Mouse (Mus musculus) neural tube, embryonic 15.5 days (tissue): ENCODE data around the gene Crybb2. TPM values are rescaled to one million over a fixed set of nuclear protein-coding genes. Genes with fewer than 3 reads are reported as not detected.

Experiments
- ATAC-seq: fragments of 200-750 bp; cut with Nextera tagmentation; 2 replicates; pipeline ENCODE4 v1.8.0; 2017; ENCODE audit warnings: mild to moderate bottlenecking, moderate TSS enrichment, moderate library complexity; ENCODE audit not compliant: low FRiP score
- H3K27ac ChIP-seq: fragments of 300-500 bp; sonication (generic); replicated peaks from 2 replicates; pipeline ENCODE4 v1.5.1; 2015; ENCODE audit warnings: mild to moderate bottlenecking, inconsistent platforms
- H3K27me3 ChIP-seq: fragments of 300-500 bp; sonication (generic); replicated peaks from 2 replicates; pipeline ENCODE4 v1.6.1; 2015; ENCODE audit warnings: inconsistent platforms
- H3K36me3 ChIP-seq: fragments of 300-500 bp; sonication (generic); 2 replicates; pipeline ENCODE4 v1.6.1; 2015; ENCODE audit warnings: inconsistent platforms
- H3K4me1 ChIP-seq: fragments of 300-500 bp; sonication (generic); 2 replicates; pipeline ENCODE4 v1.6.1; 2015; ENCODE audit warnings: inconsistent platforms
- H3K4me2 ChIP-seq: fragments of 300-500 bp; sonication (generic); 2 replicates; pipeline ENCODE4 v1.6.1; 2015; ENCODE audit warnings: inconsistent platforms, mild to moderate bottlenecking, moderate library complexity
- H3K4me3 ChIP-seq: fragments of 300-500 bp; sonication (generic); replicated peaks from 2 replicates; pipeline ENCODE4 v1.5.1; 2015; ENCODE audit warnings: mild to moderate bottlenecking, inconsistent platforms
- H3K9ac ChIP-seq: fragments of 300-500 bp; sonication (generic); replicated peaks from 2 replicates; pipeline ENCODE4 v1.6.1; 2015; ENCODE audit warnings: mild to moderate bottlenecking, inconsistent platforms
- H3K9me3 ChIP-seq: fragments of 300-500 bp; sonication (generic); replicated peaks from 2 replicates; pipeline ENCODE4 v1.6.1; 2016; ENCODE audit warnings: inconsistent platforms
- WGBS: fragments of 180-500 bp; shearing (Covaris S2); methylation state at CpG from one replicate; pipeline ENCODE4 v1.1.7; 2015; ENCODE audit warnings: mixed read lengths; 5-methylcytosine and 5-hydroxymethylcytosine counted together
- polyA plus RNA-seq: library from polyadenylated mRNA; unstranded; fragments of >200 nt; fragmentation: Nextera tagmentation; extraction: Ambion mirVana; gene quantifications from 2 replicates; pipeline ENCODE4 v1.2.1, GENCODE M21; 2015

Crybb2 gene
- polyA plus RNA-seq, 1 experiment from 2014 or later, result not detected

GRCm38 (mm10) chr5:113054308-113054707, 15.6 kb downstream of the Crybb2 start:
- peaks cover 3% of the 10 kb centered on the region; the same call in 1 of the 2 replicates for H3K27me3 ChIP-seq
- no peak overlapping the region for H3K9ac ChIP-seq
- H3K27ac ChIP-seq, result no peak overlapping the region
- no peak overlapping the region for H3K4me2 ChIP-seq
- H3K9me3 ChIP-seq, result no peaks in the 10 kb centered on the region
- H3K36me3 ChIP-seq, result no peaks in the 10 kb centered on the region
- 4% methylated on average over 16 of the region's 16 CpGs for WGBS
- peak; percentile 32; the same call in 1 of the 2 replicates for ATAC-seq
- H3K4me1 ChIP-seq, result peaks cover 20% of the 10 kb centered on the region
- H3K4me3 ChIP-seq, result no peak overlapping the region

- peak overlapping the region; percentile 65 for H3K27ac ChIP-seq
- 0 out of 2 replicates have a peak, but pooled peaks cover 3% of the 10 kb centered on the region for H3K27me3 ChIP-seq
- no peak overlapping the region for H3K9ac ChIP-seq
- H3K4me3 ChIP-seq, result no peak overlapping the region
- ATAC-seq, result no peak
- WGBS, result 53% methylated on average over 7 of the region's 7 CpGs
- H3K4me1 ChIP-seq, result peaks cover 17% of the 10 kb centered on the region
- H3K36me3 ChIP-seq, result no peaks in the 10 kb centered on the region
- no peaks in the 10 kb centered on the region for H3K9me3 ChIP-seq
- H3K4me2 ChIP-seq, result no peak overlapping the region
These were observed 19.2 kb downstream of the Crybb2 start for GRCm38 (mm10) chr5:113050581-113051185.

DNA sequence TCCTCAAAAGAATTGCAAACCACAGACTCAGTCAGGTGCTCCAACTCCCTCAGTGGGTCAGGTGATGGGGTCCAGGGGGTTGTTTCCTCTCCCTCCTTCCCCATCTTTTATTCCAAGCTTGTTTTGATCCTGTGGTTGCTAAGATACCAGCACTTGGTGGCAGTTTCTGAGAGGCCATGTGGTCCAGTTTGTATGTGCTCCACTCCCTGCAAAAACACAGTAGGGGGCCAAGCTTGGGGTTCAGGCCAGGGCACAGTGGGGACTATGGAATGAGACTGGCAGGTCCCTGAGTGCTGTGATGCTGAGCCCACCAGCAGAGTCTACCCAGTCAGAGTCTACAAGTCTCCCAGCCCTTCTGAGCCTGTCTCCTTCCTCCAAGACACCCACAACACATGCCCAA, 20.0 kb downstream of the Crybb2 start:
- no peaks in the 10 kb centered on the region for H3K9me3 ChIP-seq
- peaks cover 12% of the 10 kb centered on the region for H3K4me1 ChIP-seq
- no peaks in the 10 kb centered on the region for H3K36me3 ChIP-seq
- H3K4me2 ChIP-seq, result no peak overlapping the region
- ATAC-seq, result no peak
- no peak overlapping the region for H3K9ac ChIP-seq
- H3K27me3 ChIP-seq, result 0 out of 2 replicates have a peak, but pooled peaks cover 2% of the 10 kb centered on the region
- no peak overlapping the region for H3K27ac ChIP-seq
- no peak overlapping the region for H3K4me3 ChIP-seq

- H3K9me3 ChIP-seq, result no peaks in the 10 kb centered on the region
- no peak overlapping the region for H3K9ac ChIP-seq
- peaks cover 20% of the 10 kb centered on the region for H3K4me1 ChIP-seq
- H3K27ac ChIP-seq, result no peak overlapping the region
- no peaks in the 10 kb centered on the region for H3K27me3 ChIP-seq
- no peak overlapping the region for H3K4me3 ChIP-seq
- WGBS, result 86% methylated on average over 10 of the region's 10 CpGs
- no peak for ATAC-seq
- no peak overlapping the region for H3K4me2 ChIP-seq
- no peaks in the 10 kb centered on the region for H3K36me3 ChIP-seq
These were observed 24.2 kb downstream of the Crybb2 start for GRCm38 (mm10) chr5:113045511-113046273.

DNA sequence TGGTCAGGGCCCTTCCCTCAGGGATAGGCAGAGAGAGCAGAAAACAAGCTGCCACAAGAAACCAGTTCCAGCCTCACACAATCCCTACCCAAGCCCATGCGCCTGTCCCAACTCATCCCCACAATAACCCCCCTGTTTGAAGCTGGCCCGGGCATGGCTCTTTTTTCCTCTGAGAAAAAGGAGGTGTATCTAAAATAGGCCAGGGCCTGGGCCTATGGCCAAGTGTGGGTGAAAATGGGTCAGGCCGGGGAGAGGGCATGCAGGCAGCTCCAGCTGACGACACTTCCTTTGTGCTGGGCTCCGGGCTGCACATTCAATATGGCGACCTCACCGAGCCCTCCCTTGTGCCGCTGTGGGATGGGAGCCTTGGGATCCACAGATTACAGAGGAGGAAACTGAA, 26.4 kb downstream of the Crybb2 start:
- no peak for ATAC-seq
- H3K9ac ChIP-seq, result no peak overlapping the region
- no peaks in the 10 kb centered on the region for H3K27me3 ChIP-seq
- no peak overlapping the region for H3K4me2 ChIP-seq
- WGBS, result 54% methylated on average over 8 of the region's 8 CpGs
- H3K4me1 ChIP-seq, result peaks cover 19% of the 10 kb centered on the region
- no peak overlapping the region for H3K27ac ChIP-seq
- no peaks in the 10 kb centered on the region for H3K9me3 ChIP-seq
- no peak overlapping the region for H3K4me3 ChIP-seq
- H3K36me3 ChIP-seq, result no peaks in the 10 kb centered on the region

- H3K36me3 ChIP-seq, result no peaks in the 10 kb centered on the region
- no peak overlapping the region for H3K4me3 ChIP-seq
- H3K9ac ChIP-seq, result no peak overlapping the region
- ATAC-seq, result peak; percentile 88
- no peaks in the 10 kb centered on the region for H3K9me3 ChIP-seq
- peak overlapping the region; percentile 58 for H3K27ac ChIP-seq
- no peak overlapping the region for H3K4me2 ChIP-seq
- WGBS, result 3% methylated on average over 5 of the region's 5 CpGs
- H3K27me3 ChIP-seq, result no peaks in the 10 kb centered on the region
- H3K4me1 ChIP-seq, result peaks cover 19% of the 10 kb centered on the region
These were observed 28.3 kb downstream of the Crybb2 start for GRCm38 (mm10) chr5:113041567-113042071.

DNA sequence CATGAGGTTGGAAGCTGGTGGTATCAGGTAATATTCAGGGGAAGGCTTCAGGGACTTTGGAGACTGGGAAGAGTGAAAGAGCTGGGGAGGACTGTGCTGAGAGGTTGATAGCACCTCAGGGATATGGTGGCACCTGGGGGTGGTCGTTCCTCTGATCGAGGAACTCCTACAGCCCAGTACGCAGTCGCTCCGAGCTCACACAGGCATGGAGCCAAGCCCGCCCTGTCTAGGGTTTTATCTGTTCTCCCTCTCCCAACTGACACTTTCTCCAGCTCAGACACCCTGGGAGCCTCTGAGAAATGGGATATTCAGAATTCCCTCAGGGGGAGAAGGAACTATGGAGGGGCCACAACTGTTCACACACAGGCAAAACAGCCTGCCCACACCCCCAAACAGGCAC, 29.1 kb downstream of the Crybb2 start:
- Histone ChIP-seq H3K27me3 (no peaks in the 10 kb centered on the region), H3K4me3 (no peak overlapping the region), H3K4me1 (peaks cover 19% of the 10 kb centered on the region), H3K36me3 (no peaks in the 10 kb centered on the region), H3K9ac (no peak overlapping the region), H3K4me2 (no peak overlapping the region), H3K9me3 (no peaks in the 10 kb centered on the region), H3K27ac (peak overlapping the region; percentile 58; the same call in 1 of the 2 replicates)
- no peak for ATAC-seq
- 32% methylated on average over 6 of the region's 6 CpGs for WGBS

DNA sequence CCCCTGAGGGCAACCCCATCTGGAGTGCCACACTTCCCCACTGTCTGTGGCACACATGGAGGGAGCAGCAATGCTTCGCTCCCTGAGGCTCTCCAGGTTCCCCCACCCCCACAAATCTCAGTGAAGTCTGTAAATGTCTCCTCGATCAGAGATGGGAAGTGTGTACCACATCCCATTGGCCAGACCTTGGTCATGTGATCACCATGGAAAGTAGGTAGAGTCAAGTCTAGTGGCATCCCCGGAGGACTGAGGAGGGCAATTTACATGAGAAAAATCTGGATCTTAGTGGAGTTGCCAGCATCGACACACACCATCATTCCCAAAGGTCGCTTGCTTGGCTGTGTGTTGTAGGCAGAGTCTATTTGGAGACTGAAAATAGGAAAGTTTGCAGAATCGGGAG, 31.3 kb downstream of the Crybb2 start:
- Histone ChIP-seq H3K27ac (no peak overlapping the region), H3K9me3 (no peaks in the 10 kb centered on the region), H3K4me3 (no peak overlapping the region), H3K9ac (no peak overlapping the region), H3K4me2 (no peak overlapping the region), H3K27me3 (no peaks in the 10 kb centered on the region), H3K4me1 (peaks cover 33% of the 10 kb centered on the region), H3K36me3 (no peaks in the 10 kb centered on the region)
- no peak for ATAC-seq
- WGBS, result 66% methylated on average over 6 of the region's 6 CpGs

DNA sequence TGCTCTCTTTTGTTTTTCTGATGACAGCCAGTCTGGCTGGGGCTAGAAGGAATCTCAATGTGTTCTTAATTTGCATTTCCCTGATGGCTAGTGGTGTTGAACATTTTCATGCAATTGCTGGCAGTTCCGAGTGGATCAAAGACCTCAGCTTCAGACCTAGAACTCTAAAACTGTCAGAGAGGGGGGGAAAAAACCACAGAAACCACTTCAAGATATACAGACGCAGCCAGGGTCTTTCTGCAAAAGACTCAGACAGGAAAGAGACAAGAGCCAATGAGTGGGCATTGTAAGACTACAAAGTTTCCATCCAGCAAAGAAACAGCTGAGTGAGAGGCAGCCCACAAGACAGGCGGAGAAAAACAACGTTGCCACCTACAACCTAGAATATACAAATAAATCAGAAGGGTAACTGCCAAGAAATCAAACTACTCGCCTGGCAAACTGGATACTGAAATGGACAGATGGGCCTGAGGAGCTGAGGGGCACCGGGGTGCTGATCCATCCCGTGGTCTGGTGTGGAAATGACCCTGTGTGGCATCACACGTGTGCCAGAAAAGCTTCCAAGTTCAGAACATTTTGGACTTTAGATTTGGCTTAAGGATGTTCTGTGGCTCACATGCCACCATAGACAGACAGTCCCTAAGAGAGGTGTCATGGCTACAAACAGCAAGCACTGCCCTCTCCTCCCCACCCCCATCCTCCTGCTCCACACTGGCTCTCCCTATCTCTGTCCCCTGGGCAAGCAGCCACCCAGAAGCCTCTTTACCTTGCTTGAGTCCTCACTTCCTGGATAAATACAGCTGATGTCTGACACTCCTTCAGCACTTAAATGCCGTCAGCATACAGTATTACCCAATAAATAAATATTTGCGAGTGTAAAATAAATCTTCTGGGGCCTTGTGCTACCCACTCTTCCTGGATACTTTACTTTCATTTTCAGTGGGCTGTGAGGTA, 34.5 kb downstream of the Crybb2 start:
- Histone ChIP-seq H3K9ac (no peak overlapping the region), H3K9me3 (no peaks in the 10 kb centered on the region), H3K27ac (peak overlapping the region; percentile 18; the same call in 1 of the 2 replicates), H3K4me1 (peaks cover 23% of the 10 kb centered on the region), H3K4me2 (no peak overlapping the region), H3K4me3 (no peak overlapping the region), H3K27me3 (no peaks in the 10 kb centered on the region), H3K36me3 (no peaks in the 10 kb centered on the region)
- no peak for ATAC-seq
- 55% methylated on average over 10 of the region's 10 CpGs for WGBS

- 45% methylated on average over 15 of the region's 15 CpGs for WGBS
- H3K4me3 ChIP-seq, result no peak overlapping the region
- H3K27me3 ChIP-seq, result no peaks in the 10 kb centered on the region
- no peak overlapping the region for H3K9ac ChIP-seq
- H3K36me3 ChIP-seq, result no peaks in the 10 kb centered on the region
- no peaks in the 10 kb centered on the region for H3K9me3 ChIP-seq
- ATAC-seq, result no peak
- no peak overlapping the region for H3K27ac ChIP-seq
- peaks cover 23% of the 10 kb centered on the region for H3K4me1 ChIP-seq
- H3K4me2 ChIP-seq, result no peak overlapping the region
These were observed 38.6 kb downstream of the Crybb2 start for GRCm38 (mm10) chr5:113031201-113031754.

GRCm38 (mm10) chr5:113030082-113030481, 39.8 kb downstream of the Crybb2 start:
- Histone ChIP-seq H3K4me1 (peaks cover 22% of the 10 kb centered on the region), H3K4me2 (no peak overlapping the region), H3K36me3 (no peaks in the 10 kb centered on the region), H3K27me3 (no peaks in the 10 kb centered on the region), H3K27ac (no peak overlapping the region), H3K4me3 (no peak overlapping the region), H3K9ac (no peak overlapping the region), H3K9me3 (no peaks in the 10 kb centered on the region)
- no peak for ATAC-seq
- WGBS, result 81% methylated on average over 3 of the region's 3 CpGs
